Mouse (Mus musculus) limb, embryonic 14.5 days (tissue): ENCODE measurements at regions not wholly inside any gene's neighbourhood (a gene's known extent, or its start where the extent isn't known, plus 50 kb on each side); places are given as distances from the start of the nearest gene placed in this dataset.

Experiments used
- ATAC-seq: fragments of 200-750 bp; cut with Nextera tagmentation; 2 replicates; pipeline ENCODE4 v1.8.0; 2017; ENCODE audit warnings: low read depth, moderate number of reproducible peaks, moderate TSS enrichment; ENCODE audit not compliant: low FRiP score
- DNase-seq: peaks from one replicate; pipeline ENCODE4 v3.0.0-alpha.2; 2015; ENCODE audit warnings: low spot score
- H3K27ac ChIP-seq: fragments of 300-500 bp; sonication (generic); replicated peaks from 2 replicates; pipeline ENCODE4 v1.5.1; 2014; ENCODE audit warnings: low read depth, mild to moderate bottlenecking, low read length, moderate library complexity, mixed read lengths
- H3K27me3 ChIP-seq: fragments of 300-500 bp; sonication (generic); 2 replicates; pipeline ENCODE4 v1.6.1; 2014; ENCODE audit warnings: low read length, mixed read lengths; ENCODE audit not compliant: control insufficient read depth, insufficient read depth
- H3K36me3 ChIP-seq: fragments of 300-500 bp; sonication (generic); 2 replicates; pipeline ENCODE4 v1.6.1; 2014; ENCODE audit warnings: mild to moderate bottlenecking, low read length, moderate library complexity, mixed read lengths; ENCODE audit not compliant: control insufficient read depth, insufficient read depth
- H3K4me1 ChIP-seq: fragments of 300-500 bp; sonication (generic); 2 replicates; pipeline ENCODE4 v1.6.1; 2014; ENCODE audit warnings: antibody characterized with exemption, low read length, mixed read lengths; ENCODE audit not compliant: control insufficient read depth, insufficient read depth
- H3K4me2 ChIP-seq: fragments of 300-500 bp; sonication (generic); replicated peaks from 2 replicates; pipeline ENCODE4 v1.6.1; 2014; ENCODE audit warnings: low read depth, mild to moderate bottlenecking, low read length, moderate library complexity; ENCODE audit not compliant: severe bottlenecking
- H3K4me3 ChIP-seq: fragments of 300-500 bp; sonication (generic); replicated peaks from 2 replicates; pipeline ENCODE4 v1.5.1; 2014; ENCODE audit warnings: low read length
- H3K9ac ChIP-seq: fragments of 300-500 bp; sonication (generic); 2 replicates; pipeline ENCODE4 v1.6.1; 2014; ENCODE audit warnings: mild to moderate bottlenecking, low read depth, low read length, moderate library complexity; ENCODE audit not compliant: severe bottlenecking
- H3K9me3 ChIP-seq: fragments of 300-500 bp; sonication (generic); 2 replicates; pipeline ENCODE4 v1.6.1; 2016; ENCODE audit warnings: low read length; ENCODE audit not compliant: control insufficient read depth
- POLR2A ChIP-seq: fragments of 200-500 bp; IDR thresholded peaks from 2 replicates; pipeline ENCODE4 v1.8.0; 2012; ENCODE audit warnings: inconsistent platforms, mild to moderate bottlenecking, moderate library complexity, borderline replicate concordance; ENCODE audit not compliant: insufficient read depth, insufficient read length; ENCODE audit errors: extremely low read depth
- WGBS: fragments of 180-500 bp; shearing (Covaris S2); extraction: QIAGEN DNeasy Blood & Tissue Kit; methylation state at CpG from one replicate; pipeline ENCODE4 v1.1.7; 2014; 5-methylcytosine and 5-hydroxymethylcytosine counted together

GRCm38 (mm10) chr5:74771121-74771520, 68.4 kb upstream of the Lnx1 start:
- no peaks in the 10 kb centered on the region for H3K9me3 ChIP-seq
- H3K4me3 ChIP-seq, result no peak overlapping the region
- no peak overlapping the region for H3K27ac ChIP-seq
- no peak for DNase-seq
- 83% methylated on average over 7 of the region's 7 CpGs for WGBS
- no peak overlapping the region for H3K4me2 ChIP-seq
- H3K27me3 ChIP-seq, result no peaks in the 10 kb centered on the region
- H3K9ac ChIP-seq, result no peak overlapping the region
- ATAC-seq, result no peak
- TF ChIP-seq POLR2A, result no peak
- 0 out of 2 replicates have a peak, but pooled peaks cover 7% of the 10 kb centered on the region for H3K4me1 ChIP-seq
- H3K36me3 ChIP-seq, result no peaks in the 10 kb centered on the region

- Histone ChIP-seq H3K36me3 (no peaks in the 10 kb centered on the region), H3K4me3 (no peak overlapping the region), H3K9ac (no peak overlapping the region), H3K4me1 (0 out of 2 replicates have a peak, but pooled peaks cover 5% of the 10 kb centered on the region), H3K27ac (no peak overlapping the region), H3K27me3 (no peaks in the 10 kb centered on the region), H3K4me2 (no peak overlapping the region), H3K9me3 (no peaks in the 10 kb centered on the region)
- WGBS, result 58% methylated on average over 5 of the region's 5 CpGs
- DNase-seq, result no peak
- ATAC-seq, result no peak
- no peak for TF ChIP-seq POLR2A
Measured at GRCm38 (mm10) chr5:74769023-74769422, 66.3 kb upstream of the Lnx1 start.

DNA sequence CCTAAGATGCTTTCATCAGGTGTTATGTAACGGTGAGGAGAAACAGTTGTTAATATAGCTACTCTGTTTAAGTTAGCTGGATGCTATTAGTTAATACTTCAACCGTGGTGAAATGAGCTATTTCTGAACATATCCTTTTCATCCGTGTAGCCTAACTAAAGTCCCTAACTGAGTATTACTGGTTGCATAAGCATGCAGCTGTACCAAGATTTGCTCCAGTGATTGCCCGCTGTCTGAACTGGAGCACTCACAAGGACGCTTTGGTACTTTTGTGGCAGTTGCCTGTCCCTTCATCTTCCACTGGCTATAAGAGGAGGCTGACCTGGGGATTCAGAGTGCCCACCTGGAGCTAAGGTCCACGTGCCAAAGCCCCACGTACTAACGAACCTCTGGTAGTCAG, 65.3 kb upstream of the Lnx1 start:
- 69% methylated on average over 8 of the region's 8 CpGs for WGBS
- TF ChIP-seq POLR2A, result no peak
- Histone ChIP-seq H3K9ac (no peak overlapping the region), H3K4me3 (no peak overlapping the region), H3K27me3 (no peaks in the 10 kb centered on the region), H3K4me1 (no peaks in the 10 kb centered on the region), H3K4me2 (no peak overlapping the region), H3K27ac (no peak overlapping the region), H3K9me3 (no peaks in the 10 kb centered on the region), H3K36me3 (no peaks in the 10 kb centered on the region)
- ATAC-seq (no peak), DNase-seq (no peak)

DNA sequence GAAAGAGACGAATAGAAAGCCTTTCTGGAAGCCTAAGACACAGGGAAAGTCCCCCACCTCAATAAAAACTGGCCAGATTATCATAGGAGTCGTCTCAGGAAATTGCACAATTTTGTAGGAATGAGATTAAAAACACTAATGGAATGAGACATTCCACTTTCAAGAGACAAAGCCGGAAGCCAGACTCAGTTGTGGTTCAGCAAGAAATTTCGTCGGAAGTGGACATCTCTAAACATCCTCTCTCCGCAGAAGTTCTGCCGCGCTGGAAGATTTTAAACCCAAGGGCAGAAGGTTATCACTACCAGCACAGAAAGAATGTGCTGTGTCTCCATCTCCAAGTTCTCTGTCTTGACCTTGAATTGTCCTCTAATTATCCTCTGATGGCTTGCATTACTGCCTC, 63.5 kb upstream of the Lnx1 start:
- H3K4me1 ChIP-seq, result no peaks in the 10 kb centered on the region
- H3K4me2 ChIP-seq, result no peak overlapping the region
- WGBS, result 75% methylated on average over 8 of the region's 8 CpGs
- no peaks in the 10 kb centered on the region for H3K9me3 ChIP-seq
- H3K27me3 ChIP-seq, result no peaks in the 10 kb centered on the region
- TF ChIP-seq POLR2A, result no peak
- no peak overlapping the region for H3K4me3 ChIP-seq
- ATAC-seq (no peak), DNase-seq (no peak)
- H3K9ac ChIP-seq, result no peak overlapping the region
- H3K27ac ChIP-seq, result no peak overlapping the region
- H3K36me3 ChIP-seq, result no peaks in the 10 kb centered on the region

DNA sequence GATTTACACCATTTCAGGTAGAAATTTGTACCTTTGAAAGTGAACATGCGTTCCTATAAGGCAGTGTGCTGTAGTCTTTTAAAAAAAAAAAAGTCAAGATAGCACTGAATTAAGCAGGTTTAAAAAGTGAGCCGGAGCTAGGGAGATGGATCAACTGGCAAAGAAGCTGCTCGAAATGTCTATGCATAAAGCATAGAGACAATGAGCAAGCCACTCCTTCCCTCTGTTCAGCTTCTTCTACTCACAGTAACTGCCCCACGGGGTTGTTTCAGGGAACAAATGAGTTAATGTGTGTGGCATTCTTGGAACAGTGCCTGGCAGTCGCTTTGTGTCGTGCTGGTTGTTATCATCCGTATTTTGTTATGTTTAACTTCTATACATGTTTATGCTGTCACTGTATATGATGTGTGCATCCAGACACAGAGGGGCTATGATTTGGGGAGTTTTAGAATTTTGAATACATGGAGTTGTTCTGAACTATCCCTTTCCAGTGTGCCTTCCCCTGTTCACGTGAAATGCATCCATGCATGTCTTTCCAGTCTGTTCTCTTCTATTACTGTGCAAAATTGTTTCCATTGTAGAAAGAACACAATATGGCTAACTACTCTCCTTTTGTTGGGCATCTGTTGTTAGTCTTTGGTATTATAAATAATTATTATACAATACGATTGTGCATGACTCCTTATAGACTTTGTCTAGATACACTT, 62.5 kb upstream of the Lnx1 start:
- Histone ChIP-seq H3K4me1 (no peaks in the 10 kb centered on the region), H3K9ac (no peak overlapping the region), H3K36me3 (no peaks in the 10 kb centered on the region), H3K27ac (no peak overlapping the region), H3K9me3 (no peaks in the 10 kb centered on the region), H3K27me3 (no peaks in the 10 kb centered on the region), H3K4me2 (no peak overlapping the region), H3K4me3 (no peak overlapping the region)
- no peak for DNase-seq
- no peak for TF ChIP-seq POLR2A
- ATAC-seq, result no peak
- 59% methylated on average over 9 of the region's 9 CpGs for WGBS
